Mouse (Mus musculus): ENCODE results near the gene Fbp1. TPM values are rescaled to one million over a fixed set of nuclear protein-coding genes. Genes with fewer than 3 reads are reported as not detected.

The Fbp1 gene
- polyA plus RNA-seq, 1 experiment: not detected

DNA sequence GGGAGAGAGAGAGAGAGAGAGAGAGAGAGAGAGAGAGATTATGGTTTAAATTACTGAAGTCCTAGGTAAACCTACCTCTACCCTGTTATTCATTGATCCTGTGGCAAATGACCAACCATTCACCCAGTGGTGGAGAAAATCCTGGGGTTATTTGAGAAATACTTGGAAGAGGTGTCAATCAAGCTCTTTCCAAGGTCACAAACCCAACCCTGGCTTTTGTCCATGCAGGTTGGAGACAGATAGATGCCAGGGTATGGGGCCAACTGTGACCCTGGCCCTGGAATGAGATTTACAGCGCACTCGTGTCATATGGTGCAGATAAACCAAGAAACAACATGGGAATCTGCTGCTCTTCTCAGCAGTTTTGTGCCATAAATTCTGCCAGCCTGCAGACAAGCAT lies 4.6 kb downstream of the Fbp1 start:
- no peak overlapping the region for H3K4me3 ChIP-seq (ENCODE audit: insufficient read depth, poor library complexity, severe bottlenecking)
- TF ChIP-seq MYOD1 (IDR thresholded peaks at IDR 0.05; ENCODE audit: control insufficient read depth, insufficient read length, low read depth) (no peak), MYOG (IDR thresholded peaks at IDR 0.05; ENCODE audit: control insufficient read depth, extremely low read depth, insufficient read length) (no peak), CTCF (IDR thresholded peaks at IDR 0.05; ENCODE audit: control insufficient read depth, insufficient read depth, insufficient read length) (no peak), FOSL1 (IDR thresholded peaks at IDR 0.05; ENCODE audit: insufficient read depth, low read length, poor library complexity, severe bottlenecking) (no peak), MAX (IDR thresholded peaks at IDR 0.05) (no peak), USF1 (IDR thresholded peaks at IDR 0.05; ENCODE audit: low read depth) (no peak), CEBPB (IDR thresholded peaks at IDR 0.05; ENCODE audit: low read depth) (no peak)
- no peaks in the 10 kb centered on the region for H3K79me3 ChIP-seq (ENCODE audit: low read depth)
- H3ac ChIP-seq (ENCODE audit: control insufficient read depth, insufficient read length, low read depth): no peak overlapping the region
- H3K36me3 ChIP-seq (ENCODE audit: control insufficient read depth, insufficient read depth): no peaks in the 10 kb centered on the region
- no peaks in the 10 kb centered on the region for H3K79me2 ChIP-seq (ENCODE audit: control insufficient read depth, insufficient read depth)
- H3K27me3 ChIP-seq (ENCODE audit: control insufficient read depth, insufficient read depth, insufficient read length): peaks cover 30% of the 10 kb centered on the region

DNA sequence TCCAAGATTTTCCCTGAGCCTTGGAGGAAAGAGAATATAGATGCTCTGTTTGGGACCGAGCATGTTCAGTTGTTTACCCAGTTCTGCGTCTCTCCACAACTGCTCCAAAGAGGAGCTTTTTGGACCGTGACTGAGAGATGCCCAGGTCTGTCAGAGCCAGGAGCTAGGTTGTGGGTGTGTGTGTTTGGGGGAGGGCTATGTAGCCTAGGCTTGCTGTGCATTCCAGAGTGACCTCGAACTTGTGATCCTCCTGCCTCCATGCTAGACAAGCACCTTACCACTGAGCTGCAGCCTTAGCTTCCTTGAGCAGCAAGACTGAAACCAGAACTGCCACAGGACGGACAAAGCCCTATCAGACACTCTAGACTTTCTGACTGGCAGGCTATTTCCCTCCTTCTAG lies 5.2 kb downstream of the Fbp1 start:
- Histone ChIP-seq H3K36me3 (ENCODE audit: control insufficient read depth, insufficient read depth) (no peaks in the 10 kb centered on the region), H3K79me3 (ENCODE audit: low read depth) (no peaks in the 10 kb centered on the region), H3K4me3 (ENCODE audit: insufficient read depth, poor library complexity, severe bottlenecking) (no peak overlapping the region), H3ac (ENCODE audit: control insufficient read depth, insufficient read length, low read depth) (no peak overlapping the region), H3K27me3 (ENCODE audit: control insufficient read depth, insufficient read depth, insufficient read length) (peaks cover 29% of the 10 kb centered on the region), H3K79me2 (ENCODE audit: control insufficient read depth, insufficient read depth) (no peaks in the 10 kb centered on the region)
- TF ChIP-seq CTCF (IDR thresholded peaks at IDR 0.05; ENCODE audit: control insufficient read depth, insufficient read depth, insufficient read length) (no peak), MYOG (IDR thresholded peaks at IDR 0.05; ENCODE audit: control insufficient read depth, extremely low read depth, insufficient read length) (no peak), USF1 (IDR thresholded peaks at IDR 0.05; ENCODE audit: low read depth) (no peak), FOSL1 (IDR thresholded peaks at IDR 0.05; ENCODE audit: insufficient read depth, low read length, poor library complexity, severe bottlenecking) (no peak), MYOD1 (IDR thresholded peaks at IDR 0.05; ENCODE audit: control insufficient read depth, insufficient read length, low read depth) (no peak), CEBPB (IDR thresholded peaks at IDR 0.05; ENCODE audit: low read depth) (no peak), MAX (IDR thresholded peaks at IDR 0.05) (no peak)

DNA sequence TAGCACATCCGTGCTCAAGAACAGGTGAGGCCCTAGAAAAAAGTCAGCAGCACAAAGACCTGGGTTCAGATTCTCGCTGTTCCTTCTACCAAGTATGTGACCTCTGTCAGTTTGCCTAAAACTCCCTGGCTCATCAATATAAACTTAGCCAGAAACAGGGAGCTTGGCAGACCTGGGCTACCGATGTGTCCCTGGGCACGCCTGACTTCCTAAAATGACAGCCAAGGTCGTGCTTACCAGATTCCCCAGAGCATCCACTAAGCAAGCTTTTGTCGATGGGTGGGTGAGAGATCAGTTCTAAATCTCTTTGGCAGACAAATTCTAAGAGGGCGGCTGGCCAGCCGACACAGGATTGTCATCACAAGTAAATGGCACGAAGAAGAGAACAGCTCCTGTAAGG lies 6.7 kb downstream of the Fbp1 start:
- no peak for TF ChIP-seq CTCF (IDR thresholded peaks at IDR 0.05; ENCODE audit: control insufficient read depth, insufficient read depth, insufficient read length)
- no peak for TF ChIP-seq FOSL1 (IDR thresholded peaks at IDR 0.05; ENCODE audit: insufficient read depth, low read length, poor library complexity, severe bottlenecking)
- Histone ChIP-seq H3K27me3 (ENCODE audit: control insufficient read depth, insufficient read depth, insufficient read length) (peaks cover 22% of the 10 kb centered on the region), H3K79me2 (ENCODE audit: control insufficient read depth, insufficient read depth) (no peaks in the 10 kb centered on the region), H3K36me3 (ENCODE audit: control insufficient read depth, insufficient read depth) (no peaks in the 10 kb centered on the region), H3K4me3 (ENCODE audit: insufficient read depth, poor library complexity, severe bottlenecking) (no peak overlapping the region), H3ac (ENCODE audit: control insufficient read depth, insufficient read length, low read depth) (no peak overlapping the region), H3K79me3 (ENCODE audit: low read depth) (no peaks in the 10 kb centered on the region)

DNA sequence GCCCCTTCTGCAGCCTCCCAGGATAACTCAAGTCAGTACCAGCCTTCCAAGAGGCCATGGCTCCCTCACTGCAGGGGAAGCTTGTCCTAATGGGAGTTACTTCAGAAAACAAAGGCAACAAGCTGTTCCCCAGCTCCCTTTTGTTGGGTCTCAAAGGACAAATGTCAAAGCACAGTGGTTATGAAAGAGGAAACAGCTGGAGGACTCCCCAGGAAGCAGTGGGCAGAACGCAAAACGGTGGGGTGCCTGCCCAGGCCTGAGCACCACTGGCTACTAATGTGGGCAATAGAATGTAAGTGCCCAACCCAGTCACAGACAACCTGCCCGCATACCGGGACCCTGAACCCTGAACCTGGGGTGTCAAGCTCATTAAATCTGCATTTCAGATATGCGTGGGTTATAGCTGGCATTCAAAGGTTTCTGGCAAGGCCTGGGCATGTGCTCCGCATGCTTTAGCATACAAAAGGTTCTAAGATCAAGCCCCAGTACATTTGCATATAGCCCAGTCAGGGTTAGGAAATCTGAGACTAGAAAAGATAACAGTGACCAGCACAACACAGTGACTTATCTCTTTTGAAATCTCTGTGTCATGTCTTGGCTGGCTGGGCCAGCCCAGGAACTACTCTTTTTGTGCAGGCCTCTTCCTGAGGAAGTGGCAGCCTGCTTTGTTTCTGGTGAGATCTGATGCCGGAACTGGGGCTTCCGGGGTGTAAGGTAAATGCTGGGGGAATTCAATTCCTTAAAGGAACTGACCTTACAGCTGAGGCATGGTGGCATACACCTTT lies 8.1 kb downstream of the Fbp1 start:
- H3K79me2 ChIP-seq (ENCODE audit: control insufficient read depth, insufficient read depth): no peaks in the 10 kb centered on the region
- H3K4me3 ChIP-seq (ENCODE audit: insufficient read depth, poor library complexity, severe bottlenecking): no peak overlapping the region
- no peaks in the 10 kb centered on the region for H3K79me3 ChIP-seq (ENCODE audit: low read depth)
- no peak overlapping the region for H3ac ChIP-seq (ENCODE audit: control insufficient read depth, insufficient read length, low read depth)
- TF ChIP-seq MYOG (IDR thresholded peaks at IDR 0.05; ENCODE audit: control insufficient read depth, extremely low read depth, insufficient read length) (no peak), MAX (IDR thresholded peaks at IDR 0.05) (no peak), MYOD1 (IDR thresholded peaks at IDR 0.05; ENCODE audit: control insufficient read depth, insufficient read length, low read depth) (no peak), CEBPB (IDR thresholded peaks at IDR 0.05; ENCODE audit: low read depth) (no peak), FOSL1 (IDR thresholded peaks at IDR 0.05; ENCODE audit: insufficient read depth, low read length, poor library complexity, severe bottlenecking) (no peak), USF1 (IDR thresholded peaks at IDR 0.05; ENCODE audit: low read depth) (no peak), CTCF (IDR thresholded peaks at IDR 0.05; ENCODE audit: control insufficient read depth, insufficient read depth, insufficient read length) (no peak)
- H3K36me3 ChIP-seq (ENCODE audit: control insufficient read depth, insufficient read depth): no peaks in the 10 kb centered on the region
- peaks cover 24% of the 10 kb centered on the region for H3K27me3 ChIP-seq (ENCODE audit: control insufficient read depth, insufficient read depth, insufficient read length)

DNA sequence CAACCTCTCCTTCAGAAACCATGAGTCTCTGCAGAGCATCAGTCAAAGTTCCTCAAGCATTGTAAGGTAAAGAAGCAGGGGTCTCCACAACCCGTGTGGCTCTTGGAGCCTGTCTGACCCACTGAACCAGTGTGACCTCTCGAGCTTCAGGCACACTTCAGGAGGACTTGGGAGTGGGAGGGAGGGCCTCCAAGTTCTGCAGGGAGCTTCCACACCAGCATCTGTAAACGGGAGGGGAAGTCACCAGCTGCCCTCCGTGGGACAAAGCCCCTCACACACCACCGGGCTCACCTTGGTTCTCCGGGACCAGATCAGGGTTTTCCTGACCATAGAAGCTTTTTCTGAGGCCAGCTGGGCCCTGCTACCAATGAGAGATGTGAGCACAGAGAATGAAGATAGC lies 8.7 kb downstream of the Fbp1 start:
- Histone ChIP-seq H3ac (ENCODE audit: control insufficient read depth, insufficient read length, low read depth) (no peak overlapping the region), H3K79me2 (ENCODE audit: control insufficient read depth, insufficient read depth) (no peaks in the 10 kb centered on the region), H3K4me3 (ENCODE audit: insufficient read depth, poor library complexity, severe bottlenecking) (no peak overlapping the region), H3K36me3 (ENCODE audit: control insufficient read depth, insufficient read depth) (no peaks in the 10 kb centered on the region), H3K27me3 (ENCODE audit: control insufficient read depth, insufficient read depth, insufficient read length) (peaks cover 30% of the 10 kb centered on the region), H3K79me3 (ENCODE audit: low read depth) (no peaks in the 10 kb centered on the region)
- TF ChIP-seq MYOD1 (IDR thresholded peaks at IDR 0.05; ENCODE audit: control insufficient read depth, insufficient read length, low read depth) (no peak), USF1 (IDR thresholded peaks at IDR 0.05; ENCODE audit: low read depth) (no peak), MAX (IDR thresholded peaks at IDR 0.05) (no peak), FOSL1 (IDR thresholded peaks at IDR 0.05; ENCODE audit: insufficient read depth, low read length, poor library complexity, severe bottlenecking) (no peak), CEBPB (IDR thresholded peaks at IDR 0.05; ENCODE audit: low read depth) (no peak), CTCF (IDR thresholded peaks at IDR 0.05; ENCODE audit: control insufficient read depth, insufficient read depth, insufficient read length) (no peak), MYOG (IDR thresholded peaks at IDR 0.05; ENCODE audit: control insufficient read depth, extremely low read depth, insufficient read length) (no peak)

DNA sequence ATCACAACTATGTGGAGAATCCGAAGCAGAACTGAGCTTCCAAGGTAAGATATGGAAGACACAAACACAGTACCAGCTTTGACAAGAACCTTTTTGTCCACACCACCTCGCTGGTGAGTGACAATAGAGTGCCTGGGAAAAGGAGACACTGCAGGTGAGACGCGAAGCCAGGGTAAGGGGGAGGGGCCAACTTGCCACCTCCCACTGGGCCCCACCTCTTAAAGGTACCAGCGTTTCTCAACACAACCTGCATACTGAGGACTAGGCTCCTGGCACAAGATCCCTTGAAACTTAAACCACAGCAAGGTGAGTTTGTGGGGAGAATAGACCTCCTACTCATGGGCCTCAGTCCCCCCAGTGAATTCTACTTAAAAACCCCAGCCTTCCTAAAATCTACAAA lies 10.8 kb downstream of the Fbp1 start:
- TF ChIP-seq USF1 (IDR thresholded peaks at IDR 0.05; ENCODE audit: low read depth) (no peak), MYOD1 (IDR thresholded peaks at IDR 0.05; ENCODE audit: control insufficient read depth, insufficient read length, low read depth) (no peak), CEBPB (IDR thresholded peaks at IDR 0.05; ENCODE audit: low read depth) (no peak), CTCF (IDR thresholded peaks at IDR 0.05; ENCODE audit: control insufficient read depth, insufficient read depth, insufficient read length) (no peak), FOSL1 (IDR thresholded peaks at IDR 0.05; ENCODE audit: insufficient read depth, low read length, poor library complexity, severe bottlenecking) (no peak), MAX (IDR thresholded peaks at IDR 0.05) (no peak), MYOG (IDR thresholded peaks at IDR 0.05; ENCODE audit: control insufficient read depth, extremely low read depth, insufficient read length) (no peak)

More for the DNA sequence above, 10.8 kb downstream of the Fbp1 start:
- no peaks in the 10 kb centered on the region for H3K36me3 ChIP-seq (ENCODE audit: control insufficient read depth, insufficient read depth)
- H3K4me3 ChIP-seq (ENCODE audit: insufficient read depth, poor library complexity, severe bottlenecking): no peak overlapping the region
- no peaks in the 10 kb centered on the region for H3K79me3 ChIP-seq (ENCODE audit: low read depth)
- no peaks in the 10 kb centered on the region for H3K79me2 ChIP-seq (ENCODE audit: control insufficient read depth, insufficient read depth)
- H3ac ChIP-seq (ENCODE audit: control insufficient read depth, insufficient read length, low read depth): no peak overlapping the region
- H3K27me3 ChIP-seq (ENCODE audit: control insufficient read depth, insufficient read depth, insufficient read length): peaks cover 30% of the 10 kb centered on the region

Measured in C2C12 (cell line).